Mouse (Mus musculus) lung, embryonic 16.5 days (tissue): Measurements from ENCODE around the gene Cenpa. TPM values are rescaled to one million over a fixed set of nuclear protein-coding genes. Genes with fewer than 3 reads are reported as not detected.

Experiments used
- ATAC-seq: fragments of 200-750 bp; cut with Nextera tagmentation; 2 replicates; pipeline ENCODE4 v1.8.0; 2017; ENCODE audit warnings: low read depth, mild to moderate bottlenecking, moderate library complexity
- H3K27ac ChIP-seq: fragments of 300-500 bp; sonication (generic); 2 replicates; pipeline ENCODE4 v1.5.1; 2014; ENCODE audit warnings: mild to moderate bottlenecking, control low read depth, low read length
- H3K27me3 ChIP-seq: fragments of 300-500 bp; sonication (generic); 2 replicates; pipeline ENCODE4 v1.6.1; 2014; ENCODE audit warnings: low read depth, low read length, mixed read lengths; ENCODE audit not compliant: control insufficient read depth, insufficient read depth
- H3K36me3 ChIP-seq: fragments of 300-500 bp; sonication (generic); 2 replicates; pipeline ENCODE4 v1.6.1; 2014; ENCODE audit warnings: low read length; ENCODE audit not compliant: control insufficient read depth, insufficient read depth
- H3K4me1 ChIP-seq: fragments of 300-500 bp; sonication (generic); replicated peaks from 2 replicates; pipeline ENCODE4 v1.6.1; 2014; ENCODE audit warnings: low read length, mixed read lengths; ENCODE audit not compliant: control insufficient read depth, insufficient read depth
- H3K4me2 ChIP-seq: fragments of 300-500 bp; sonication (generic); 2 replicates; pipeline ENCODE4 v1.6.1; 2014; ENCODE audit warnings: low read depth, low read length, control low read depth
- H3K4me3 ChIP-seq: fragments of 300-500 bp; sonication (generic); 2 replicates; pipeline ENCODE4 v1.5.1; 2014; ENCODE audit warnings: mild to moderate bottlenecking, low read length, control low read depth
- H3K9ac ChIP-seq: fragments of 300-500 bp; sonication (generic); 2 replicates; pipeline ENCODE4 v1.6.1; 2014; ENCODE audit warnings: low read length, control low read depth
- H3K9me3 ChIP-seq: fragments of 300-500 bp; sonication (generic); 2 replicates; pipeline ENCODE4 v1.6.1; 2016; ENCODE audit warnings: low read length; ENCODE audit not compliant: control insufficient read depth
- WGBS: fragments of 180-500 bp; shearing (Covaris S2); extraction: QIAGEN DNeasy Blood & Tissue Kit; methylation state at CpG from one replicate; pipeline ENCODE4 v1.1.7; 2014; 5-methylcytosine and 5-hydroxymethylcytosine counted together
- polyA plus RNA-seq: library from polyadenylated mRNA; unstranded; fragments of >200 nt; fragmentation: Nextera tagmentation; extraction: Ambion mirVana; gene quantifications from 2 replicates; pipeline ENCODE4 v1.2.1, GENCODE M21; 2015

Gene Cenpa
- 280 and 298 TPM in 2 replicates for polyA plus RNA-seq

GRCm38 (mm10) chr5:30666391-30667195 is at the start of gene Cenpa:
TSS of gene Cenpa (plus strand) at chr5:30666777.
- peak within 1 kb of the TSS; percentile 91 for H3K9ac ChIP-seq
- H3K4me1 ChIP-seq = peaks cover 17% of the 10 kb centered on the region
- peak within 1 kb of the TSS; percentile 61 for H3K4me2 ChIP-seq
- no peaks in the 10 kb centered on the region for H3K9me3 ChIP-seq
- WGBS = under 1% methylated on average over 40 of the region's 40 CpGs
- peaks cover 11% of the 10 kb centered on the region for H3K36me3 ChIP-seq
- peak; percentile 97 for ATAC-seq
- peak within 1 kb of the TSS; percentile 98 for H3K4me3 ChIP-seq
- peak within 1 kb of the TSS; percentile 86 for H3K27ac ChIP-seq
- H3K27me3 ChIP-seq = no peaks in the 10 kb centered on the region

DNA sequence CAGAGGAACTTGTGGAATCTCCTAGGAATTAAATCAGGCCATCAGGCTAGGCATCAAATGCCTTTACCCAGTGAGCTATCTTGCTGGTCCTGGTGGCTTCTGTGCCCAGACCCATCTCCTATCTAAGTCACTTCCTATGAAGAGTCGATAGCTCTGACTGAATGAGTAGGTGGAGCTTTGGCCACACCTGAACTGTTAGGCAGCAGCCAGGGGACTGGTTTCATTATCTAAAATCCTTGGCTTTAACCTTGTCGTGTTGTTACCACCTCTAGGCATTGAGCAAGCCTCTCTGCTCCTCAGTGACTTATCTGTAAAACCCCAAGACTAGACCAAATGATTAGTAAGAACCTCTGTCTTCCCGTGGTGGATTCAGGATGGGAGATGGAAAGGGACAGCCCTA is 49.2 kb upstream of the Cenpa start:
- Histone ChIP-seq H3K36me3 (no peaks in the 10 kb centered on the region), H3K9ac (peak overlapping the region; percentile 28), H3K4me1 (peaks cover 46% of the 10 kb centered on the region)

GRCm38 (mm10) chr5:30617851-30618250 is 48.7 kb upstream of the Cenpa start:
- Histone ChIP-seq H3K4me2 (no peak overlapping the region), H3K36me3 (no peaks in the 10 kb centered on the region), H3K9me3 (no peaks in the 10 kb centered on the region), H3K9ac (peak overlapping the region; percentile 28), H3K4me1 (peaks cover 51% of the 10 kb centered on the region), H3K4me3 (no peak overlapping the region), H3K27ac (no peak overlapping the region), H3K27me3 (peaks cover 13% of the 10 kb centered on the region)
- WGBS = 23% methylated on average over 11 of the region's 11 CpGs
- ATAC-seq = no peak

More for the DNA sequence above, 49.2 kb upstream of the Cenpa start:
- Histone ChIP-seq H3K27ac (0 out of 2 replicates have a peak overlapping the region, but pooled peaks have one; percentile 23), H3K9me3 (no peaks in the 10 kb centered on the region), H3K27me3 (peaks cover 8% of the 10 kb centered on the region), H3K4me2 (no peak overlapping the region), H3K4me3 (no peak overlapping the region)
- no peak for ATAC-seq
- WGBS = 13% methylated on average over 3 of the region's 3 CpGs

- Histone ChIP-seq H3K27ac (no peak overlapping the region), H3K9me3 (no peaks in the 10 kb centered on the region), H3K4me1 (peaks cover 53% of the 10 kb centered on the region), H3K9ac (no peak overlapping the region), H3K4me2 (no peak overlapping the region), H3K4me3 (no peak overlapping the region), H3K27me3 (peaks cover 14% of the 10 kb centered on the region), H3K36me3 (no peaks in the 10 kb centered on the region)
- WGBS = 64% methylated on average over 8 of the region's 8 CpGs
- ATAC-seq = no peak
Measured at GRCm38 (mm10) chr5:30618376-30619003, 48.1 kb upstream of the Cenpa start.

GRCm38 (mm10) chr5:30619211-30619610 is 47.4 kb upstream of the Cenpa start:
- Histone ChIP-seq H3K9ac (no peak overlapping the region), H3K4me1 (peaks cover 46% of the 10 kb centered on the region), H3K27me3 (peaks cover 14% of the 10 kb centered on the region), H3K9me3 (no peaks in the 10 kb centered on the region), H3K36me3 (no peaks in the 10 kb centered on the region), H3K27ac (no peak overlapping the region), H3K4me2 (no peak overlapping the region), H3K4me3 (no peak overlapping the region)
- whole genome bisulfite sequencing = 70% methylated on average over 2 of the region's 2 CpGs
- ATAC-seq = no peak

- peaks cover 44% of the 10 kb centered on the region for H3K4me1 ChIP-seq
- 97% methylated on average over 20 of the region's 20 CpGs for WGBS
- ATAC-seq = no peak
- H3K9me3 ChIP-seq = no peaks in the 10 kb centered on the region
- H3K9ac ChIP-seq = no peak overlapping the region
- no peak overlapping the region for H3K4me2 ChIP-seq
- peaks cover 14% of the 10 kb centered on the region for H3K27me3 ChIP-seq
- H3K4me3 ChIP-seq = no peak overlapping the region
- no peak overlapping the region for H3K27ac ChIP-seq
- H3K36me3 ChIP-seq = no peaks in the 10 kb centered on the region
Measured at GRCm38 (mm10) chr5:30620567-30620966, 46.0 kb upstream of the Cenpa start.

DNA sequence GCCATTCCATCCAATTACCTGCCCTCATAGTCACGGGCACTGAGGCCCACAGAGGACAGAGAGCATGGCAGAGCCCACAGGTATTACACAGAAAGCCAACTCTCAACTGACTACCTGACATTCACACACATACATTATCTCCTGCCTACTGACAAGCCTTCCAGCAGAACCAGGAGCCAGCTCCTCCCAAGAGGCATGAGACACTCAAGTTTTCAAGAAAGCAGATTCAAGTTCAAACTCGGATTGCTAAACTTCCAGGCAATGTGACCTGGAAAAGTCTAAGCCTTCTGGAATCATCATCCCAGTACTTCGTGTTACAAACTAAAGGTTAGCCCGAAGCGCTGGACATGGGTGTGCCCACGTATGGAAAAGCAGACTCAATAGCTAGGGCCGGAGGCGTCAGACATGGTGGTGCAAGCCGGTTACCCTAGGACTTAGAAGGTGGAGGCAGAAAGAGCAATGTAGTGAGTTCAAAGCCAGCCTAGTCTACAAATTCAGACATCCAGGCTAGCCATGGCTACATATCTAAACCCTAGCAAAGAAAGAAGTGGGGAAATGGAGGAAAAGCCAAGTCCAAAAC is 45.3 kb upstream of the Cenpa start:
- no peak overlapping the region for H3K4me3 ChIP-seq
- no peak overlapping the region for H3K4me2 ChIP-seq
- no peak for ATAC-seq
- H3K27me3 ChIP-seq = peaks cover 14% of the 10 kb centered on the region
- 93% methylated on average over 9 of the region's 9 CpGs for WGBS
- no peak overlapping the region for H3K9ac ChIP-seq
- H3K36me3 ChIP-seq = no peaks in the 10 kb centered on the region
- no peaks in the 10 kb centered on the region for H3K9me3 ChIP-seq
- no peak overlapping the region for H3K27ac ChIP-seq
- H3K4me1 ChIP-seq = peaks cover 39% of the 10 kb centered on the region

GRCm38 (mm10) chr5:30621844-30622176 is 44.8 kb upstream of the Cenpa start:
- 58% methylated on average over 22 of the region's 22 CpGs for WGBS
- Histone ChIP-seq H3K9me3 (no peaks in the 10 kb centered on the region), H3K4me2 (peak overlapping the region; percentile 59), H3K4me3 (no peak overlapping the region; the same call in 1 of the 2 replicates), H3K27me3 (peaks cover 14% of the 10 kb centered on the region), H3K27ac (no peak overlapping the region), H3K9ac (no peak overlapping the region), H3K4me1 (peaks cover 34% of the 10 kb centered on the region), H3K36me3 (no peaks in the 10 kb centered on the region)
- no peak for ATAC-seq

DNA sequence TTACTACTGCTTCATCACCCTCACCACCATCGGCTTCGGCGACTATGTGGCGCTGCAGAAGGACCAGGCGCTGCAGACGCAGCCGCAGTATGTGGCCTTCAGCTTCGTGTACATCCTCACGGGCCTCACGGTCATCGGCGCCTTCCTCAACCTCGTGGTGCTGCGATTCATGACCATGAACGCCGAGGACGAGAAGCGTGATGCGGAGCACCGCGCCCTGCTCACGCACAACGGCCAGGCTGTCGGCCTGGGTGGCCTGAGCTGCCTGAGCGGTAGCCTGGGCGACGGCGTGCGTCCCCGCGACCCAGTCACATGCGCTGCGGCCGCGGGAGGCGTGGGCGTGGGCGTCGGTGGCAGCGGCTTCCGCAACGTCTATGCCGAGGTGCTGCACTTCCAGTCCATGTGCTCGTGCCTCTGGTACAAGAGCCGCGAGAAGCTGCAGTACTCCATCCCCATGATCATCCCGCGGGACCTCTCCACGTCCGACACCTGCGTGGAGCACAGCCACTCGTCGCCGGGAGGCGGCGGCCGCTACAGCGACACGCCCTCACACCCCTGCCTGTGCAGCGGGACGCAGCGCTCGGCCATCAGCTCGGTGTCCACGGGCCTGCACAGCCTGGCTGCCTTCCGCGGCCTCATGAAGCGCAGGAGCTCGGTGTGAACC is 44.3 kb upstream of the Cenpa start:
- Histone ChIP-seq H3K9ac (peak overlapping the region; percentile 9; the same call in 1 of the 2 replicates), H3K9me3 (no peaks in the 10 kb centered on the region), H3K4me2 (peak overlapping the region; percentile 59), H3K4me1 (peaks cover 30% of the 10 kb centered on the region), H3K27me3 (peaks cover 14% of the 10 kb centered on the region), H3K27ac (no peak overlapping the region), H3K36me3 (no peaks in the 10 kb centered on the region), H3K4me3 (peak overlapping the region; percentile 37)
- ATAC-seq = peak; percentile 40; the same call in 1 of the 2 replicates
- 9% methylated on average over 66 of the region's 69 CpGs for WGBS
